Mouse (Mus musculus): ENCODE measurements around the gene Taf1a.

DNA sequence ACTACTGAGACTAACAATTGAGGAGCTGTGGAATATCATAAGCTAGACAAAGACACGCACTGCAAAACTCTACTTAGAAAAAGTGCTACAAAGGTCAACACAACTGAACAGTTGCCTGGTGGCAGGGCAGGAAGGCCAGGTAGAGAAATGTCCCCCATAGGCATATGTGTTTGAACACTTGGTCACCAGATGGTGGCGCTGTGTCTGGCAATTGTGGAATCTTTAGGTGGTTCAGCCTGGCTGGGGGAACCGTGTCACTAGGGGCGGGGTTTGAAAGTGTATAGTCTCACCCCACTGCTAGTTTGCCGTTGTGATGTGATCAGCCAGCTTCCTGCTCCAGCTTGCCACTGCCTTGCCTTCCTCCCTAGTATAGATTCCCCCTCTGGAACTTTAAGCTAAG is 14.1 kb upstream of the Taf1a start:
- TF ChIP-seq CTCF (IDR thresholded peaks at IDR 0.05; ENCODE audit: low read depth): peak; percentile 31; the same call in 1 of the 2 replicates
- TF ChIP-seq EP300 (IDR thresholded peaks at IDR 0.05; ENCODE audit: low read depth): no peak
